Mouse (Mus musculus): ENCODE results near the gene Snx20.

Snx20 gene

GRCm38 (mm10) chr8:88604065-88605038, 31.6 kb downstream of the Snx20 start:
- DNase-seq (ENCODE audit: low spot score in 2 of 2), result peak in 1 of 2 experiments; percentile 59

DNA sequence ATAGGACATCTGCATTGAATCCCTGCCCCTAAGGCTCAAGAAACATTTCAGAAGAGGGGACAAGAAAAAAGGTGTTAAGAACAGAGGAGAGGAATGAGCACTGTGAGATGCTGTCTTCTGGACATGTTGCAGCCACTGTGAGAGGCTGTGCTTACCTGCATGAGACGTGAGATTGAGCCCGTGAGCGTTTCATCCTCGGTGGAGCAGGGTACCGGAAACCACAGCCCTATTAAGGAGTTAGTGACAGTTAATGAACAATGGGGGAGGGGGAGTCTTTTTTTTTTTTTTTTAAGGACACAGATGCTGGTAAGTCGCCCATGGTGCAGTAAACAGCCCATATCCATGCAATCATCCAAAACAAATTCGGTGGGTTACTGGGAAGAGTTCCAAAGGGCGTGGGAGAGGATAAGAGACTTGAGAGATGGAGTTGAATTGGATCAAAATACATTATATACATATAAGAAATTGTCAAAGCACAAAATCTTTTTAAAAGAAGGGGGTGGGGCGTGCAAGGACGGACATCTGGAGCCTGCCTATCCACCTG, 32.4 kb downstream of the Snx20 start:
- DNase-seq (ENCODE audit: low spot score in 2 of 2), result no peak

DNA sequence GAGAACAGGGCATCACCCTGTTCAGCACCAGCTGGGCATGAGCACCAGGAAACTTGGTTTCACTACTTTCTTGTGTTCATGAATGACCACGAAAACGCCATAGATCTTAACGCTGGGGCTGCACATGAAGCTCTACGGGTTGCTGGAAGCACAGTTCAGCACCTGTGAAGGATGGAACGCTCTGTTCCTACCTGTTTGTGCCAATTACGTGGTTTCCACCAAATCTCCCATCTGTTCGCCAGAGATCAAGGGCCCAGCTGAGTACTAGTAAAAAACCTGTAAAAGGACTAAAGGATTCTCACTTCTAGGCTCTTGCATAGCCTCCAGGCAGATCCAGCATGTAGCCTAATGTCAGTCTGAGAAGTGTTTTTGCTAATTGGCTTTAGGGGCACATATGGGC, 36.4 kb downstream of the Snx20 start:
- no peak for DNase-seq (ENCODE audit: low spot score in 2 of 2)

- no peak for DNase-seq (ENCODE audit: low spot score in 2 of 2)
These were observed 37.4 kb downstream of the Snx20 start for GRCm38 (mm10) chr8:88598578-88598977.

DNA sequence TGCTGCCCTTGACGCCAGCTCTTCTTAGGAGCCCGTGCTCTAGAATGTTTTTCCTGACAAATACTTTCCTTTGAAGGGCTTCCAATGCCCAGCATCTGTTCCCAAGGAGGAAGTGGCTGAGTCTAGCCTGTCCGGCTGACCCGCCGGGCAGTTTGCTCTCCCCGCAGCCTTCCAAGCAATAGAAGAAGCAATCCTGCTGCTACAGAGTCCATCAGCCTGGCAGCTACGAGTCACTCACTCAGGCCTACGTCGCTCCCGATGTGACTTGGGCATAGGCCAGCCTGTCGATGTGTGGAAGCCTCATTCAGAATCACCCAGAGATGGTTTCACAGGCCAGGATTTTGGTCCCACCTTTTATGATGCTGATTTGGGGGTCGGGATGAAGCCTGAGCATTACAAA, 39.9 kb downstream of the Snx20 start:
- no peak for DNase-seq (ENCODE audit: low spot score in 2 of 2)

- DNase-seq (ENCODE audit: low spot score in 2 of 2), result no peak
These were observed 42.0 kb downstream of the Snx20 start for GRCm38 (mm10) chr8:88593947-88594346.

- DNase-seq (ENCODE audit: low spot score in 2 of 2), result no peak
These were observed 45.7 kb downstream of the Snx20 start for GRCm38 (mm10) chr8:88590226-88590625.

DNA sequence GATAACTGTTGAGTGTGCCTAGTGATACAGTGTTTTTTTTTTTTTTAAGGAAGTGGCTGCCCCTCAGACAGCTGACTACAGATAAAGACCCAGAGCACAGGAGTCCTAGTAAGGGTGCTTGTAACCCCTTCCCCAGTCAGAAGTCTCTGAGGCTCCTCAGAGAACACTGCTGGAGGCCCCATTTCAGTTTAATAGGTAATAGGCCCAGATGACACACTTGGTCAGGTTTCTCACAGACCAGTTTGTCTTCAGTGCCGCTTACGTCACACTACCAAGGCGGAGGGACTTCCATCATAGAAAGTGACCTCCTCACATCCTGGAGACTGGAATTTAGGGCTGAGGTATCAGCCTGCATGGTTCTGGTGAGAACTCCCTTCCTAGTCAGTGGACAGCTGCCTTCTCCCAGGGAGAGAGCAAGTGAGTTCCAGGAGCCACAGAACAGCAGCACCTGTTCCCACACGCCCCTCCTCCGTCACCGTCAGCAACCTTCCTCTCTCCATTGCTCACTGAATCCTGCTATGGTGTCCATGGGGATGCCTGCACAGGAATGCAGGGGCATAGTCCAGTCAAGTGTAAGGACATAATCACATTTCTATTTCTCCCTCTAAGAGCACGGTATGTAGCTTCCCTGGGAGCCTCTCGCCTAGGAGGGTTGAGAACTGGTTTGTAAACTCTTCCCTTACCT, 47.6 kb downstream of the Snx20 start:
- DNase-seq (ENCODE audit: low spot score in 2 of 2), result no peak

DNA sequence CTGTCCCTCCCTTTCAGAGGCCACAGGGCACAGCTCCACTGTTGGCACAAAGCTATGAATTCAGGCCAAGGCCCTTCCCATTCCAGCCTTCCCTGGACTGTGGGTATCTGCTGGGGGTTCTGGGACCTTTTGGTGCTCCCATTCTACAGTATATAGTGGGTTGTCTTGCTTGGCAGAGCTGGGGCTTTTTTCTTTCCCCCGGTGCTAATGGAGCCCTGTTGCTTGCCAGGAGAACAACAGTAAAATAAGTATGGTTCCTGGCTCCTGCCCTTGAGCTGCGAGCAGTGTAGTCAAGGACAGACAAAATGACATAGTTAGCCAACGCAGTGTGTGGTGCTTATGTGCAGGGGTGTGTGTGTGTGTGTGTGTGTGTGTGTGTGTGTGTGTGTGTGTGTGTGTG, 52.1 kb downstream of the Snx20 start:
- no peak for DNase-seq (ENCODE audit: low spot score in 2 of 2)

DNA sequence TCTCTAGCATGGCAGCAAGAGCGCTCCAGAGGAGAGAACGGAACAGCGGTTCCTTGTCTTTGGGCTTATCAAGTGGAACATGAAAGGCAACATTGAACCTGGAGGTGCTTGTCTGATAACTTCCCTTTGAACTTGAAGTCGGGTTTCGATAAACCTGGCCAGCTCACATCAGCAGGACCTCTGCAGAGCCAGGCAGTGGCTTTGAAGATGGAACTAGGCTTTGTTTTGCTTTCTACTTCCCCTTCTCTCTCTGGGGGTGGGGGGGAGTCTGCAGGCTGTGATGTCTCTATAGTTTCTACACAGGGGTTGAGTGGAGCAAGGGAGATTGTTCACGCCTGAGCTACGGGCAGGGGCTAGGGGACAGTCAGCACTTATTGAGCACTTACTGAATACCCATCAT, 55.1 kb downstream of the Snx20 start:
- peak in 1 of 2 experiments; percentile 36 for DNase-seq (ENCODE audit: low spot score in 2 of 2)

DNA sequence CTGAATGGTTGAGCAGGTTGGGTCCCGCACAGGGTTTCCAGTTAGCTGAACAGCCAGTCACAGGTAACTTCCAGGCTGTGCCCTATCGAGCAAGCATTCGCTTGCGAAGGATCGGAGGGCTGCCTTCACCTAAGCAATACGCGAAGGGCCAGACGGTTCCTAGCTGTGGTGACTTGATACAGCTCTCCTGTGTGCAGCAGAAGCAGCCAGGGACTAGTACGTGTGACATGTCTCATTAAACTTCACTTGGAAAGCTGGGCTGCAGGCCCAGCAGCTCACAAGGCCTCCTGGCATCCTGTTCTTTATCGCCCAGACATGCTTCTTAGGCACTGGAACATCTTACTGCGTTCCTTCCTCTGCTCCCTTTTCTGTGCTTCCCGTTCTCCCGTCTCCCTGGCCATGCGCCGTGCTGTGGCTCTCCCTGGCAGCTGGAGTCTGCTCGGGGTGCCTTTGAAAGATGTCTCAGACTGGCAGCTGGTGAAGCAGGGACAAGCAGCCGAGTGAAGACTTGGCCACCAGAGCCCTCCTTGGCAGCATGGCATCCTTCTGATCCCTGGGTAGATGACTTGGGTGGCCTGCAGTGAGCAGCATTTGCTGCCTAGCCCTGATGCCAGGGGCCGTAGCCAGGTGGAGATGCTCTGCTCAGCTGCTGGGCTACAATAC, 56.1 kb downstream of the Snx20 start:
- no peak for DNase-seq (ENCODE audit: low spot score in 2 of 2)

DNA sequence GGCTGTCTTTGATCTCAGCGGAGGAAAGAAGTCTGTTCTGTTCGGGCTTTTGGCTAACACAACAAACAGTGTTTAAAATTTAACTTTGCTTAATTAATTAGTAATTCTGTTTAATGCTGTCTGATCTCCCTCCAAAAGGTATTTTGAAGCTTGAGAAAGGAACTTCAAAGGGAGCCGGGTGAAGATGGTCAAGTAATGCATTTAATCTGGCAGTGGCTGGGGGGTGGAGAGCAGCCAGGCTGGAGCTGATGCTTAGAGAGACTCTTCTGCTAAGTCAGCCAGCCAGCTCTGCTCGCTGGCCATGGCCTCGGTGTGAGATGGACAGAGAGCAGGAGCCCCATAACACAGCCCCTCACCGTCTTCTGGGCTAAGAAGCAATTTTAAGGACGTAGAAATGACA, 56.7 kb downstream of the Snx20 start:
- no peak for DNase-seq (ENCODE audit: low spot score in 2 of 2)

DNA sequence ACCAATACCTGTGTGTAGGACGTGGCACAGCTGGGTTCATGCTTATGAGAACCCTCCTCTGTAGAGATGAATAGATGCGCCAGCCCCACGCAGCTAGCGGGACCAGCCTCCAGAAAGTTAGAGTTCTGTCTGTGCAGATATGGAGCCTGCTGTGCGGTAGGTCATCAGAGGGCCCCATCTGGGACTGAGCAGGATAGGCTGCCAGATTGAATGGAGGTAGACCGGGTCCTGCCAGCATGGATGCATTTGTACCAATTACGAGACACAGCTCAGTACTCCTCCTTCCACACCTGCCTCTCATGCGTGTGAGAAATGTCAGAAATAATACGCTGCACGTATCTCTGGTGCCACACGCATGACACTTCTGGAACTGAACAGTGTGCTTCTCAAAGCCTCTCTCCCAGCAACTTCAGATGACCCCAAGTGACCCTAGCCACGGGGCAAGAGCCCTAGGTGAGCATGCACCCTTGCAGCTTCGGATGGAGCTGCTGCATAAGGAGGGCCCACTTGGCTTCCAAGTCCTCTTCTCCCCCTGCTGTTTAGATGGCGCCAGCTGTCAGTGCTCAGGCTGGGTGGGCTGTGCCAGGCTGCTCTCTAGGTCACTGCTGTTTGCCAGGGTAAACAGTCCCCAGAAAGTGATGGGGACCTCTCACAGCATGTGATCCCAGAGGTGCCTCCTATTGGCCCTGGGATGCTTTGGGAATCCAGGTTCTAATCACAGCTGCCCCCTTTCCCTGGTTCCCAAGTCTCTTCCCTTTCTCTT, 57.3 kb downstream of the Snx20 start:
- no peak for DNase-seq (ENCODE audit: low spot score in 2 of 2)

DNA sequence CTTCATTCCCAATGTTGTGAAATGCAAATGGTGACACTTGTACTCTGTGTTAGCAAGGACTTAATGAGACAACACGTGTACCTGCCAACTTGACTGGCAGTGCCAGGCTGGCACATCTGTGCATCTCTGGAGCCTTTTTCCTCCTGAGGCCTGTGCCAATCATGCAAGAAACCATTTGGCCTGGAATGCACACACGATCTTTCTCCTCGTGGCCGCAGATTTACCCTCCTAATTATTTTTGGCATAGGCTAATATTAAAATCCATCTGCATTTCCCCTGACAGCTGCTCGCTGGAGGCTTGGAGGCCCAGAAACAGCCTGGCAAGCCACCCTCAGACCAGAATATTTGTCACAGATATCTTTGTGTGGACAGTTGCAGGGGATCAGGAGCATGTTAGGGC, 58.3 kb downstream of the Snx20 start:
- DNase-seq (ENCODE audit: low spot score in 2 of 2), result no peak

Data from spleen, postnatal 10 days (tissue).